Mouse (Mus musculus) kidney, embryonic 16.5 days (tissue): ENCODE measurements around the gene Mvb12b. TPM values are rescaled to one million over a fixed set of nuclear protein-coding genes. Genes with fewer than 3 reads are reported as not detected.
A peak's percentile ranks its signal among the peaks of the same experiment; 100 is the strongest.

ENCODE experiments used
- ATAC-seq: fragments of 200-750 bp; cut with Nextera tagmentation; 2 replicates; pipeline ENCODE4 v1.8.0; 2017; ENCODE audit warnings: moderate TSS enrichment; ENCODE audit not compliant: low FRiP score, low TSS enrichment
- H3K27ac ChIP-seq: fragments of 300-500 bp; sonication (generic); 2 replicates; pipeline ENCODE4 v1.5.1; 2014; ENCODE audit warnings: low read length
- H3K27me3 ChIP-seq: fragments of 300-500 bp; sonication (generic); 2 replicates; pipeline ENCODE4 v1.6.1; 2014; ENCODE audit warnings: low read length, control low read depth, mixed read lengths; ENCODE audit not compliant: insufficient read depth
- H3K36me3 ChIP-seq: fragments of 300-500 bp; sonication (generic); 2 replicates; pipeline ENCODE4 v1.6.1; 2014; ENCODE audit warnings: low read length, control low read depth, mixed read lengths; ENCODE audit not compliant: insufficient read depth
- H3K4me1 ChIP-seq: fragments of 300-500 bp; sonication (generic); 2 replicates; pipeline ENCODE4 v1.6.1; 2014; ENCODE audit warnings: low read length, control low read depth, mixed read lengths; ENCODE audit not compliant: insufficient read depth
- H3K4me2 ChIP-seq: fragments of 300-500 bp; sonication (generic); replicated peaks from 2 replicates; pipeline ENCODE4 v1.6.1; 2014; ENCODE audit warnings: low read depth, low read length
- H3K4me3 ChIP-seq: fragments of 300-500 bp; sonication (generic); 2 replicates; pipeline ENCODE4 v1.5.1; 2014; ENCODE audit warnings: mild to moderate bottlenecking, low read length
- H3K9ac ChIP-seq: fragments of 300-500 bp; sonication (generic); replicated peaks from 2 replicates; pipeline ENCODE4 v1.6.1; 2014; ENCODE audit warnings: low read length
- H3K9me3 ChIP-seq: fragments of 300-500 bp; sonication (generic); 2 replicates; pipeline ENCODE4 v1.6.1; 2016; ENCODE audit warnings: low read length, control low read depth
- WGBS: fragments of 180-500 bp; shearing (Covaris S2); extraction: QIAGEN DNeasy Blood & Tissue Kit; methylation state at CpG from one replicate; pipeline ENCODE4 v1.1.7; 2014; 5-methylcytosine and 5-hydroxymethylcytosine counted together
- polyA plus RNA-seq: library from polyadenylated mRNA; unstranded; fragments of >200 nt; fragmentation: Nextera tagmentation; extraction: Ambion mirVana; gene quantifications from 2 replicates; pipeline ENCODE4 v1.2.1, GENCODE M21; 2015

Gene Mvb12b
- polyA plus RNA-seq, 1 experiment from 2014 or later = 14.2 TPM

DNA sequence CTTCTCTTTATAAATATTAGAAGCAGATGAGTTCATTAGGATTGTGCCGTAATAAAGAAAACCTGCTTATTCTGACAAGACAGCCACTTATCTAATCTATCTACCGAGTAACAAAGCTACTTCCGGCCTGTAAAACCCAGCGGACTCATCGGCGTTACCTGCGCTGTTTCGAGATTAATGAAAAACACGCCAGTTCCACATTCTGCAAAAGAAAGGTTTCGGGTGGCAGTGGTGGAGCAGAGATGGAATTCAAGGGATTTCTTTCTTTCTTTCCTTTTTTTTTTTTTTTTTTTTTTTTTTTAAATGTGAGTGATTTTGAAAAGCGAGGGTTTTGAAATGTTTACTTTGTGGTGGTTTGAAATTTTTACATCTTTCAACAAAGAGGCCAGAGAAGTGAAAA lies 170.4 kb downstream of the Mvb12b start:
- Histone ChIP-seq H3K4me1 (peaks cover 32% of the 10 kb centered on the region), H3K9ac (no peak overlapping the region), H3K9me3 (no peaks in the 10 kb centered on the region), H3K27ac (no peak overlapping the region), H3K27me3 (peaks cover 39% of the 10 kb centered on the region), H3K4me3 (no peak overlapping the region), H3K36me3 (no peaks in the 10 kb centered on the region), H3K4me2 (no peak overlapping the region; the same call in 1 of the 2 replicates)
- 25% methylated on average over 11 of the region's 11 CpGs for WGBS
- ATAC-seq = no peak

DNA sequence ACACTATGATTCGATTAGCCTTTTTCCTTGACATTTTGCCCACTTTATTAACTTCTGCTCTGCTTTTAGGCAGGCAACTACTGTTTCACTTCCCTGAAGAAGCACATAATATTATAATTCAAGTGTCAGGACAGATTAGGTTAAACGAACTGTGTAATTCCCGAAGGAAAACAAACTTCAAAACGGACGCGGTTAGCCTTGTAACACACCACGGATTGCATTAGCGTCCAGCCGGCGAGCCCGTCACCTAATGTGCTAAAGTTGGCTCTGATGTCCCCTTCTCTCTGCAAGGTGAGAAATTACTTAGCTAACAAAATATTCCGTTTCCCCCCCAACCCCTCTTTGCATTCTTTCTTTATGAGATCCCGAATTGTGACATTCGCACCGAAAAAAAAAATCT lies 170.9 kb downstream of the Mvb12b start:
- H3K27me3 ChIP-seq = peaks cover 39% of the 10 kb centered on the region
- no peaks in the 10 kb centered on the region for H3K9me3 ChIP-seq
- no peaks in the 10 kb centered on the region for H3K36me3 ChIP-seq
- H3K4me1 ChIP-seq = peaks cover 32% of the 10 kb centered on the region
- no peak overlapping the region for H3K9ac ChIP-seq
- no peak overlapping the region for H3K4me3 ChIP-seq
- no peak overlapping the region for H3K27ac ChIP-seq
- WGBS = 11% methylated on average over 15 of the region's 15 CpGs
- ATAC-seq = no peak
- no peak overlapping the region for H3K4me2 ChIP-seq

- peaks cover 32% of the 10 kb centered on the region for H3K4me1 ChIP-seq
- WGBS = 37% methylated on average over 8 of the region's 8 CpGs
- H3K27me3 ChIP-seq = peaks cover 39% of the 10 kb centered on the region
Measured at GRCm38 (mm10) chr2:33714932-33715331, 172.8 kb downstream of the Mvb12b start.

GRCm38 (mm10) chr2:33713580-33714260 lies 174.0 kb downstream of the Mvb12b start:
- Histone ChIP-seq H3K4me3 (no peak overlapping the region), H3K9me3 (no peaks in the 10 kb centered on the region), H3K4me2 (peak overlapping the region; percentile 26; the same call in 1 of the 2 replicates), H3K27me3 (peaks cover 38% of the 10 kb centered on the region), H3K36me3 (no peaks in the 10 kb centered on the region), H3K27ac (no peak overlapping the region; the same call in 1 of the 2 replicates), H3K9ac (no peak overlapping the region), H3K4me1 (peaks cover 32% of the 10 kb centered on the region)
- WGBS = 32% methylated on average over 12 of the region's 12 CpGs
- ATAC-seq = no peak

More at GRCm38 (mm10) chr2:33714932-33715331, 172.8 kb downstream of the Mvb12b start:
- Histone ChIP-seq H3K36me3 (no peaks in the 10 kb centered on the region), H3K9me3 (no peaks in the 10 kb centered on the region), H3K9ac (no peak overlapping the region), H3K4me3 (no peak overlapping the region), H3K27ac (no peak overlapping the region), H3K4me2 (no peak overlapping the region)
- no peak for ATAC-seq

DNA sequence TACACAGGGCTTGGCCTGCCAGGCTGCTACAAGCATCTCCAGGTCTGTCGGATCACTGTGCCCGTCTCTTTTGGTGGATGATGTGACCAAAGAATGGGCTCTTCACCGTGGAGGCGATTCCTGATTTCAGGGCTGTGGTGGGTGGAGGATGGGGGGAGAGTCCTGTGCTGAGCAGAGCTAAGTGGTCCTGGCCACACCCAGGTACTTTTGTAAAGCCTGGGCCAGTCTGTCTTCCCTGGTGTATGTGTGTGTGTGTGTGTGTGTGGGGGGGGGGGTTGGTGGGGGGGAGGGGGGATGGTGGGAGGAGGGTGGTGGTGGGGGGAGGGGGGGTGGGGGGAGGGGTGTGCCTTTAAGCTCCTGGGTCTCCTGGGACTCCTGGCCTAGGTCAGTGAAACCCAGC lies 174.9 kb downstream of the Mvb12b start:
- WGBS = 20% methylated on average over 4 of the region's 4 CpGs
- no peak overlapping the region for H3K4me2 ChIP-seq
- H3K27me3 ChIP-seq = peaks cover 29% of the 10 kb centered on the region
- H3K4me3 ChIP-seq = no peak overlapping the region
- no peak overlapping the region for H3K9ac ChIP-seq
- H3K4me1 ChIP-seq = peaks cover 22% of the 10 kb centered on the region
- ATAC-seq = no peak
- H3K36me3 ChIP-seq = no peaks in the 10 kb centered on the region
- no peaks in the 10 kb centered on the region for H3K9me3 ChIP-seq
- no peak overlapping the region; the same call in 1 of the 2 replicates for H3K27ac ChIP-seq

- 91% methylated on average over 8 of the region's 8 CpGs for WGBS
- Histone ChIP-seq H3K27me3 (peaks cover 30% of the 10 kb centered on the region), H3K27ac (no peak overlapping the region), H3K9me3 (no peaks in the 10 kb centered on the region), H3K9ac (no peak overlapping the region), H3K4me1 (peaks cover 10% of the 10 kb centered on the region), H3K4me2 (no peak overlapping the region), H3K4me3 (no peak overlapping the region), H3K36me3 (no peaks in the 10 kb centered on the region)
- ATAC-seq = no peak
Measured at GRCm38 (mm10) chr2:33708831-33709230, 178.9 kb downstream of the Mvb12b start.

GRCm38 (mm10) chr2:33708096-33708495 lies 179.7 kb downstream of the Mvb12b start:
- H3K4me2 ChIP-seq = no peak overlapping the region
- no peak overlapping the region for H3K4me3 ChIP-seq
- no peak for ATAC-seq
- H3K36me3 ChIP-seq = no peaks in the 10 kb centered on the region
- H3K9me3 ChIP-seq = no peaks in the 10 kb centered on the region
- no peak overlapping the region for H3K27ac ChIP-seq
- no peak overlapping the region for H3K9ac ChIP-seq
- peaks cover 30% of the 10 kb centered on the region for H3K27me3 ChIP-seq
- peaks cover 3% of the 10 kb centered on the region; the same call in 1 of the 2 replicates for H3K4me1 ChIP-seq
- WGBS = 22% methylated on average over 3 of the region's 3 CpGs

- H3K9ac ChIP-seq = no peak overlapping the region
- whole genome bisulfite sequencing = 63% methylated on average over 9 of the region's 9 CpGs
- H3K27me3 ChIP-seq = peaks cover 33% of the 10 kb centered on the region
- no peaks in the 10 kb centered on the region for H3K4me1 ChIP-seq
- H3K9me3 ChIP-seq = no peaks in the 10 kb centered on the region
- no peak for ATAC-seq
- no peak overlapping the region for H3K27ac ChIP-seq
- no peak overlapping the region for H3K4me3 ChIP-seq
- H3K4me2 ChIP-seq = no peak overlapping the region
- no peaks in the 10 kb centered on the region for H3K36me3 ChIP-seq
Measured at GRCm38 (mm10) chr2:33706403-33706802, 181.3 kb downstream of the Mvb12b start.

DNA sequence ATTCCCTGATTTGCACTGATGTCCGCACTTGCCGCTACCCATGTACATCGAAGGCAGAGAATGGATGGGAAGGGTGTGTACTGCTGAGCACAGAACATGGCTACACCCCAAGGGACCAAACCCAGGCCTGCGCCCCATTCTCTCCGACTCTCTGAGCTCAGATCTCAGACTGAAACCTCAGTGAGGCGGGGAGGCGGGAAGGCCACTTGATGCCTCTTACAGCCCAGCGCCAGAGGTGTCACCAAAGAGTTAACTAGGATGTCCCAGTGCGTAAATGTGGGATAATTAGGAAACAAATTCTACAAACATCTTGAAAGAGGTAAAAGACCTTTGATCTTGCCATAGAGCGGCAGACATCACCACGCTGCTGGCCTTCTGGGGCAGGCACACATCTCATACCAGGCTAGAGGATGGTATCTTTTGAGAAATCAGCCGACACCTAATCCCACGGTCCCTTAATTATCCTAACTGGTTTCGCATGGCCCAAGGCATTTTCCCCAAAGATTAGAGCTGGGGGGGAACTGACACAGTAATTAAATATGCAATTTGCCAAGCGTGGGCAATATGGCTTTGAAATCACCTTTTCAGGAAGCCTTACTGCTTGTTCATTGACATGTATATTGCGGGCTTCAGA lies 181.9 kb downstream of the Mvb12b start:
- WGBS = 30% methylated on average over 16 of the region's 16 CpGs
- no peak for ATAC-seq
- peaks cover 39% of the 10 kb centered on the region for H3K27me3 ChIP-seq

DNA sequence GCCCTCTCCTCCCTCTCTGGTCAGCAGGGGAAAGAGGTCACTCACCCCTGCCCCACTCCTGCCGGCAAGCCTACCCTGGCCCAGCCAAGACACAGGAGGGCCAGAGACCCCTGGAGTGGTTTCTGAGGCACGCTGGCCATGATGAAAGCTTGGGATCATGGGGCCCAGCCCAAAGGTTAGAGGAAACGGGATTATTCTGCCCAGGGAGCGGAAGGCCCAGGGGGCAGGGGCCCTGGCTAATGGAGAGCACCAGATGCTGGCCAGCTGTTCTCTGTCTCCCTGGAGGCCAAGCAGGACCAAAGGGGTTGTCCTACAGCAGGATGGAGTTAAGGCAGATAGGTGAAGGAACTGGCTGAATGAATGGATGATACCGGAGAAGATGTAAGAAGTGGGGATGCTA lies 184.5 kb downstream of the Mvb12b start:
- Histone ChIP-seq H3K36me3 (no peaks in the 10 kb centered on the region), H3K4me3 (no peak overlapping the region), H3K27ac (no peak overlapping the region), H3K4me2 (no peak overlapping the region), H3K9me3 (no peaks in the 10 kb centered on the region), H3K27me3 (peaks cover 46% of the 10 kb centered on the region), H3K4me1 (no peaks in the 10 kb centered on the region), H3K9ac (no peak overlapping the region)
- WGBS = 49% methylated on average over 5 of the region's 5 CpGs
- no peak for ATAC-seq

More for the DNA sequence above, 181.9 kb downstream of the Mvb12b start:
- Histone ChIP-seq H3K4me1 (no peaks in the 10 kb centered on the region), H3K27ac (no peak overlapping the region), H3K9me3 (no peaks in the 10 kb centered on the region), H3K4me2 (no peak overlapping the region), H3K9ac (no peak overlapping the region), H3K4me3 (no peak overlapping the region), H3K36me3 (no peaks in the 10 kb centered on the region)
